Mouse (Mus musculus) layer of hippocampus, adult 9-11 months (tissue): ENCODE data around the gene Gm42688.

Experiments
- DNase-seq: peaks from one replicate; pipeline ENCODE4 v3.0.0; 2022

Gene Gm42688

DNA sequence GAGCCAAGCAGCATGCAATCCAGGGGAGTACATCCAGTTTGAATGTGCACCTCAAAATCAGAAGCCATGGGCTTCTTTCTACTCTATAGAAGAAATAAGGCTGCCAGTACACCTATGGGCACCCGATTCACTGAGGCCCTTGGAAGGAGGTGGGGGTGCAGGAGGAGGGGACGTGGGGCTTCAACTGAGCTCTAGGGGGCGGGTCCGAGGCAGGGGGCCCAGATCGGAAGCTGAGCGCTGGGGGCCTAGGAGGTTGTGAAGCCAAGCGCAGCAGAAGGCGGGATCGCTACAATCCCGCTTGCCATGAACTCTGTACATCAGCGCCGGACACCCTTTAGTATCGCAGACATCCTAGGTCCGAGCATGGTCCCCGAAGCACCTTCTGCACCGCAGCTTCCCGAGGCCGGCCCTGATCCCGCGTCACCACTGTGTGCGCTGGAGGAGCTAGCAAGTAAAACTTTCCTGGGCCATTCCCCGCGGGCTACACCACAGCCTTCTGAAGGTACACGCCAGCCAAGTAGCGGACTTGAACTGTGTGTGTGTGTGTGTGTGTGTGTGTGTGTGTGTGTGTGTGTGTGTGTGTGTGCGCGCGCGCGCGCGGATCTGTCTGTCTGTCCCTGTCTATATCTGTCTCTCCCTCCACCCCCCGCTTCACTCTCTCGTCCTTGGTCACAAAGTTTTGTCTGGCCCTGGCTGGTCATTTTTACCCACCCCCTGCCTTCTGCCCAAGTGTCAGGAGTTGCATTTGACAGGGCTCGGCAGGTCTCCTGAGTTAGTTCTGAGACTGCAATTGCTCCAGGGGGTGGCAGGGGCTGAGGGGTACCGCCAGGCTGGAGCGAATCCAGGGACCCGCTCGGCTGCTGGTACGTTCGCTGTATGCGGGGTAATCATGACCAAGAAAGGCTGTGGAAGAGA lies 15.0 kb upstream of the Gm42688 start, which contains the start of gene Lbx2:
Lbx2 (plus strand) TSS at position 247 of the 915 bp plus-strand sequence.
- no peak for DNase-seq

DNA sequence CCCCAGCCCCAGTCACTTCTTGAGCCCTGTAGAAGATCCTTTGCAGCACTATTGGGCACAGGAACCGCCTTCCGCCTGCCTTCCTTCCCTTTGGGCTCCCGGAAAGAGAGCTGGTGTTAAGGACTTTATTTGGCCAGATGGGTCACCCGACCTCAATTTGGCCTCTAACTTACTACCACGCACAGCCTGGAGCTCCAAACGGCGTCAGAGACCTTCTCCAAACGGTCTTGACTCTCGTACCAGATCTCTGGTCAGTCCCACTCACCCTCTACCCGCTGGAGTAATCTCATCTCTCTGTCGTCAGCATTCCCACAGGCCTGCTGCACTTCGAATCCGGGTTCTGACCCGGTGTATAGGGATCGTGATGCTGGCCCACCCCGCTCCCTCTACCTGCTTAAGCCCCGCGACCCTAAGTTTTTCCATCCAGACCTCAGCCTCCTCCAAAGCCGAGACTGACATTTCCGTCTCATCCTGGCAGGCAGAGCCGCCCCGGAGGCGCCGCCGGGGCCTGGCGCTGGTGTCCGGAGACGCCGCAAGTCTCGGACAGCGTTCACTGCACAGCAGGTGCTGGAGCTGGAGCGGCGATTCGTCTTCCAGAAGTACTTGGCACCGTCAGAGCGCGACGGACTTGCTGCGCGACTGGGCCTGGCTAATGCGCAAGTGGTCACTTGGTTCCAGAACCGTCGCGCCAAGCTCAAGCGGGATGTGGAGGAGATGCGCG lies 14.1 kb upstream of the Gm42688 start:
- DNase-seq, result no peak

DNA sequence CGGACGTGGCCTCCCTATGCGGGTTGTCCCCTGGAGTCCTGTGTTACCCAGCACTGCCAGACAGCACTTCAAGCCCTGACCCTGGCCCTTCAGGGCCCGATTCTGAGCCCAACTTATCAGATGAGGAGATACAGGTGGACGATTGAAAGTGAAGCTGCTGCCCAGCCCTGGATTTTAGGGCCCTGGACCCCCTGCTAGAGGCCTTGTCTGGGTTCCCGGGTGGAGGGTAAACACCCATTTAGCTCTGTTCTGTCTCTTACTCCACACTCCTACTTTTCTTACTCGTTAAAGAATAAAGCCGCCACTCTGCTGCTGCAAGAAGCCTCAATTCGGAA lies 13.5 kb upstream of the Gm42688 start:
- DNase-seq, result no peak

DNA sequence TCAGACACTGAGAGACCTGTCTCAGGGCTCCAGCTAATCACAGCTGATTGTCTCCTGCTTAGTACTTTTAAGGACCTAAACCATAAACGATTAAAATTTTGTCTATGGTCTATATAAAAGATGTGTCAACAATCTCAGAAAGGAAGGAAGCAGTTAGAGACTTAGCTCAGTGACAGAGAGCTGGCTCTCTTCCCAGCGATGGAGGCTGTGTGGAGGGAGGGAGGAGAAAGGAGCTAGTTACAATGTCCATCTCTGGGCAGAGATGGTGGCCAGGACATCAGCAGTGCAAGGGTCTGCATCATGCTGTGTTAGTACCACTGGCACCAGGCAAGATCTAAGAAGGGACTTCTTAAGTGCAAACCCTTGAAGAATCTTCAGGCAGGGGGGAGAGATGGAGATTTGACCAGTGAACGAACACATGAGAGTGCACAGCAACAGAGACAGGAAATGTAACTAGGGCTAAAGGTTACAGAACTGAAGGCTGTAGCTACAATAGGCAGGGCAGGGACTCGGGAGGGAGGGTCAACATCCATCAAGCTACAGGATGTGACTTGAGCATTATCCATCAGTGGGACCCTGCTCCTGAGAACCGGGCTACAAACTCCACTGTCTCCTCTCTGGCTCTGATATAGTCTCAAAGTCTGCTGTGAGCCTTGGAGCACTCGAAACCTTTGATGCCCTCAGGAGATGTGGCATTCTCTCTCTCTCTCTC lies 8.8 kb upstream of the Gm42688 start:
- no peak for DNase-seq

DNA sequence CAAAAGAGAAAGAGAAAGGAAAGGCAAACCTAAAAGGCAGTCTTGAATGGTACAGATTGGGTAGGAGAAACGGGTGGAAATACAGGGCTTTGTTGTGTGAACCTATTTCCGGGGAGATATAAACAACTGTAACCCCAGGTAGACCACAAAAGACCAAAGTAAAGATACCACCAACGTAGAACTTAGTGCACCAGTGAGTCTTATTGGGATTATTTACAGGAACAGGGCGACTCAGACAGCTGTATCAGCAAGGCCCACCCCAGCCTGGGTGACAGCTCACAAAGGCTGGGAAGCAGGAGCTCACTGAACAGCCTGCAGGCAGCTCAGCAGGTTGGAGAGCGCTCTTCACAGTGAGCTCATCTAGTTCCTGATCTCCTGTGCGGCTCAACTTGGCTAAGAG lies 5.4 kb upstream of the Gm42688 start:
- DNase-seq, result no peak

DNA sequence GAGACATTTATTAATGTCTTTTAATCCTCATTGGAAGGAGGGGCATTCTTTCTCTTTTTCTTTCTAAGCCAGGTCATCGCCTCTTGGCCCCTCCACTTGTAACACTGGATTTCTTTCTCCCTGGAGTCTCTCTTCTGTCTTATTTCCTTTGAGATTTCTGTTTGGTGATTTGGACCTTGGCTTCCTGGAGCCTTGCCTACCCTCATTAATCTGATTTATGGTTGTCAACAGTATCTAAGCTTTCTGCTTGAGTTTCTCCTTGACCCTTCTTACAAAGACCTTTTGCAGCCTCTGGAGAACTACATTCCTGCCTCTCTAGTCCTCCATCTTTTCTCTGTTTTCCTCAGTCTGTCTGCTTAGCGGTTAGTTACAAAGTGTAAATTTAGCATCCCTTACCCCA lies 3.0 kb upstream of the Gm42688 start:
- DNase-seq, result no peak

DNA sequence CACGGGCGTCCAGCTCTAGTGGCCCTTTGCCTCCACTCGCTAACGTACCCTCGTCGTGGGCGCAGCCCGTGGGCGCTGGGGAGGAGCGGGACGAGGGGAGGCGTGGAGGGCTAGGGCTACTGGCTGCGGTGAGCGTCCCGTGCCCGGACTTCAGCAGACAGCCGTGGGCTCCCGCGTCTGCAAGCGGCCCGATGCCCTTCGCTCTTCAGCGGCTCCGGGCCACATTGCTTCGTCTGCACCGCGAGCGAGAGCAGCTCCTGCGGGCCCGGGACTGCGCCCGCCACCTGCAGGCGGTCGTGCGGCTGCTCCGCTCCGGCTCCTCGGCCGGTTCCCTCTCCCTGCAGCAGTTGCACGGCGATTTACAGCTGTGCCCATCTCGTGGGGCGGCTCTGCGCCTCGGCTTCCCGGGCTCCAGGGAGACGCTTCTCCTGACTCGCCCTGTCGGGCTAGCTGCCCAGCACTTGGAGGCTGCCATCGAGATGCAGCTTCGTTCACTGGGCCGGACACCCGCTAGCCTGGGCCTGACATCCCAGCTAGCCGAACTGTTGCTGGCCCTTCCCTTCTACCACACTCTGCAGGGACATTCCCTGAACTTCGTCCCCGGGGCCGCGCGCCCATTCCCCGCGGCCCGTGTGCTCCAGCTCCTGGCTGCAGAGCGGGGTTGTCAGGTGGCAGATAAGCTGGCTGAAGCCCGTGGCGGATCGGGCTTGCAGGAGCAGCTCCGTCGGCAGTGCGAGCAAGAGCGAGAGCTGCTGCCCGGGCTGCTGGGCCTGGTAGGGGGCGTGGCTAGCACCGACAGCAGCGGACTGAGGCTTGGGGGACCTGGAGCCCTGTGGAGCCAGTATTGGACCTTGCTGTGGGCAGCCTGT lies 505 bp downstream of the Gm42688 start:
- peak; percentile 62 for DNase-seq

DNA sequence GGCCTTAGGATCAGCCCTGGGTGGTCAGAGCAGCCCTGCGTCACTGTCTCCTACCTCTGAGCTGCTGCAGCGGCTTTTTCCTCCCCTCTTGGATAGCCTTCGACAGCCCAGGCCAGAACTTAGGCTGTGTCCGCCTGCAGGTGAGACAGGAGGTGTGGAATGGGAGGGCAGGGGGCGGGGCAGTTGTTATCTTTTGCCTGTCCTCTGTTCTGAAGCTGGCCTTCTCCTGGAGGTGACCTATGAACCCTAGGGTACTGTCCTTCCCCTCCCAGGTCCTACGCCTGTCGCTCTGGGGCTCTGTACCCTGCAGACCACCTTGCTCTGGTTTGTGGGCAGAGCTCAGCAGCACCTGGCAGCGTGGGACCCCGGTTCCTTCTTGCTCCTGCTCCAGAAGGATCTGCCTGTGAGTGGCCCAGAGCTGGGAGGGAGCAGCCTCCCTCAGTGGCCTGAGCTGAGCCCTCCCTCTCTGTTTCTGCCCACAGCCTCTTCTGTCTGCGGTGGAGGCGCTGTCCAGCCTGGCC lies 1.8 kb downstream of the Gm42688 start:
- no peak for DNase-seq

DNA sequence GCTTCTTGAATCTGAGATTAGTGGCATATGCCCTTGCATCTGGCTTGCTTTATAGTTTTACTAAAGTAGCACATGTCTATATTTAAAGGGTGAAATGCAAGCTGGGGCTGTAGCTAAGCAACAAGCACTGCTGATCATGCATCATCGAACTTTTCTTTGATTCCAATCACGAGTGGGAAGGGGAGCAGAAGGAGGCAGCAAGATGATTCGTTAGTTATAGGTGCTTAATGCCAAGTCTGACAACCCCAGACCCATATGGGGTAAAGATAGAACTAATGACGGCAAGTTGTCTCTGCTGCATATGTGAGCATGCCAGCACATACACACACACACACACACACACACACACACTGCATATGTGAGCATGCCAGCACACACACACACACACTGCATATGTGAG lies 2.7 kb downstream of the Gm42688 start:
- peak; percentile 81 for DNase-seq

DNA sequence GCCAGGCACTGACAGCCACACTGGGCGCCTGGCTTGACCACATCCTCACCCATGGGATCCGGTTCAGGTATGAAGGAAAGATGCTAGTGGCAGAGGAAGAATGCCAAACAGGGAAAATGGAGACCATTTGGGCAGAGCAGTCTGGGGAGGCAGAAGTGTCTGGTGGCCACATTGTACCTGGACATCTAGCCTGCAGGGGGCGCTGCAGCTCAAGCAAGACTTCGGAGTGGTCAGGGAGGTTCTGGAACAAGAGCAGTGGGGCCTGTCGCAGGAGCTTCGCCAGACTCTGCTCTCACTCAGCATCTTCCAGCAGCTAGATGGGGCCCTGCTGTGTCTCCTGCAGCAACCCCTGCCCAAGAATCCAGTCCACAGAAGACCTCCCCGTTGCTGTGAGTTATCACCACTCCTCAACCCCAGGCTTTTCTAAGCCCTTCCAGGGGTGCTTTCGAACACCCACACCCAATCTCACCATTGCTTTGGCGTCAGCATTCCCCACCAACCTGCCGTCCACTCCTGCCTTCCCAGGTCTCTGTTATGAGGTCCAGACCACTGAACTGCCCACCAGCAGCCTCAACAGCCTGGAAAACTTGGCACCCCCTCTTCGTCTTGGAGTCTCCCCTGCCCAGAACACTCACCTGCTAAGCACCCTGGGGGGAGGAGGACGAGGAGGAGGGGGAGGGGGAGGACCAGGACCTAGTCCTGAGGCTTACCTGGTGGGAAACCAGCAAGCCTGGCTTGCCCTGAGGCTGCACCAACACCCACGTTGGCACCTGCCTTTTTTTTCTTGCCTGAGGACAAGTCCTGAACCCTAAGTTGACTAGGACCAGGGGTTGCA lies 6.4 kb downstream of the Gm42688 start:
- DNase-seq, result peak; percentile 53

DNA sequence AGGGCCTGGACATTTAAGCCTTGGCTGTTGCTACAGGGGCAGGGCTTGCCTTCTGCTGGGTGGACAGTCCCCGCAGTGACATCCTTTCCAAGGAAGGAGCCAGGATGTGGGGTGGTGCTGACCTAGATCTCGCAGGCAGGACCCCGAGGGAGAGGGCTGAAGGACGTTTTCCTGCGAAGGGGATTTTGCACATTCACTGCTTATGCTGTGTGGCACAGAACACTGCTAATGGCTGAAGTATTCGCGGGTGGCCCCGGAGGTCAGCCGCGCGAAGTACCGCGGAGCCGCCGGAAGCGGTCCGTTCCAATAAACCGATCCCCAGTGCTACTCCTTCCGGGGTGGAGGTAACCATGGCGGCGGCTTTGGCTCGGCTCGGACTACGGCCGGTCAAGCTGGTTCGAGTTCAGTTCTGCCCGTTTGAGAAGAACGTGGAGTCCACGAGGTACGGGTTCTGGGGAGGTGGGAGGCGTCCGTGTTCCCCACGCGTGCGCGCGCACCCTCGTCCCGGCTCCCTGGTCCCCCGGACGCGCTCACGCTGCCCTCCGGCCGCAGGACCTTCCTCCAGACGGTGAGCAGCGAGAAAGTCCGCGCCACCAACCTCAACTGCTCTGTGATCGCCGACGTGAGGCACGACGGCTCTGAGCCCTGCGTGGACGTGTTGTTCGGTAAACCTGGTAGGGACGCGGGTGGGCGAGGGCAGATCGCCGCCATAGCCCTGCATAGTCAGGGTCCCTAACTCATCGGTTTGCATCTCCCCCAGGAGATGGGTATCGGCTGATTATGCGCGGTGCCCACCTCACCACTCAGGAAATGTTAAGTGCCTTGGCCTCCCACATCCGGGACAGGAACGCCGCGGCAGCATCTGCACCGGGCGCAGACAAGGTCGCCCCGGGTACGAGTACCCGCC lies 7.6 kb downstream of the Gm42688 start, which contains the start of gene Mrpl53:
Mrpl53 (plus strand) TSS at position 279 of the 907 bp plus-strand sequence.
- peak; percentile 72 for DNase-seq

DNA sequence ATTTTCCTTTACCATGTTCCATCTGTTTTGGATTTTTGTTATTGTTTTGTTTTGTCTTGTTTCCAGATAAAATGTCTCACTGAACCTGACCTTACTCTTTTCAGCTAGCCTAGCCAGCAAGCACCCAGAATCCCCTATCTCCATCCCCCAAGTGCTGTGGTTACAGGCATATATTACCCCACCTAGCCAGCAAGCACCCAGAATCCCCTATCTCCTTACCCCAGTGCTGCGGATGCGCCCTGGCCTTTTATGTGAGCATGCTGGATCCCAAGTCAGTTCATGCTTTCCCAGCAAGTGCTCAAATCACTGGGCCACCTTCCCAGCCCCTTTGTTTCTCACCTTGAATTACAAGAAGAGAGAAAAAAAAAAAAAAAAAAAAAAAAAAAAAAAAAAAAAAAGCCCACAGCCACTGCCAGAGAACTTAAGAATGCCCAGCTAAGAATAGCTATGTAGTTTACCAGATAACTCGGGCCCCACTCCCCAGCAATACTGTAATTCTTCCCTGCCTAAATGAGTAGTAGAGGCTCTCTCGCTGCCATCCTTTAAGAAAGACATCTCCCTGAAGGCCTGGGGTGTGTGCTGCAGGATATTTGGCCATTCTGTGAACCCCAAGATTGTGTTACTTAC lies 10.2 kb downstream of the Gm42688 start:
- DNase-seq, result no peak

DNA sequence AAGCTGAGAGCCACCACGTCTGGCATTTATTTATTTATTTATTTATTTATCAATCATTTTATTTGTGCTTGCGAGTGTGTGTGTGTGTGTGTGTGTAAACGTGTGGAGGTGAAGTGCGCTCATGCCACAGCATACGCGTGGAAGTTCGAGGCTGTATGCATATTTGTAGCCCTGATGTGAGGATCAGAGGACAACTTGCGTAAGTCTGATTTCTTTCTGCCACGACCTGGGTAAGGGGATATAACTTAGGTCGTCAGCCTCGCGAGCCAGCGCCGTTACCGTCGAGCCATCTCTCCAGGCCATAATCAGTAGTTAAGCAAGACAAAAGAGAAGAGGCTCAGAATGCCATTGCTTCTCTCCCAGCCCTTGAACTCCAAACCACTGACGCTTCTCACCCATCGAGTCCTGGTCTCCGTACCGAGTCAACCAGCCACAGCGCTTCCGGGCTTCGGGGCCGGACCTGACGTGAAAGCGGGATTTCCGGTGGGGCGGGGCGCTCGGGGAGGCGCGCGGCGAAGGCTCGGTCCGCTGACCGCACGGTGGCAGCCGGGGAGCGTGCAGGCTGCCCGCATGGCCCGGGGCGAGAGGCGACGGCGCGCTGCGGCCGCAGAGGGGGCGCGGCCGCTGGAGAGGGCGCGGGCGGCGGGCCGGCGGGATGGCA lies 13.7 kb downstream of the Gm42688 start, which contains the start of gene Mogs:
Mogs (plus strand) TSS at position 486 of the 661 bp plus-strand sequence.
- peak; percentile 91 for DNase-seq

DNA sequence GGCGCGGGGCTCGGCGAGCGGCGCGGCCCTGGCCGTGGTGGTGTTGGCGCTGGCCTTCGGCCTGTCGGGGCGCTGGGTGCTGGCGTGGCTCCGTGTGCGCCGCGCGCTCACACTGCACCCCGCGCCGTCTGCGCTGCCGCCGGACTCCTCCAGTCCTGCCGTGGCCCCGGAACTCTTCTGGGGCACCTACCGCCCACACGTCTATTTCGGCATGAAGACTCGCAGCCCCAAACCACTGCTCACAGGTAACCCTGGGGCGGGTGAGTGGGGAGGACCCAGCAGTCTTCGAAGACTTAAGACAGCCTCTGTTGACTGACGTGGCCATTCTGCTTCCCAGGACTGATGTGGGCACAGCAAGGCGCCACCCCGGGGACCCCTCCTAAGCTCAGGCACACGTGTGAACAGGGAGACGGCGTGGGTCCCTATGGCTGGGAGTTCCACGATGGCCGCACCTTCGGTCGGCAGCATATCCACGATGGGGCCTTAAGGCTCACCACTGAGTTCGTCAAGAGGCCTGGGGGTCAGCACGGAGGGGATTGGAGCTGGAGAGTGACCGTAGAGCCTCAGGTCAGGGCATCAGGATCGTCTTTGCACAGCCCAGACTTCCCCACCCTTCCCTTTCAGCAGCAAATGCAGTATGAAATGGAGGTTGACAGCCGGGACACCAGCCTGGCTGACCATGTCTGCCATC lies 14.4 kb downstream of the Gm42688 start:
- DNase-seq, result peak; percentile 38

DNA sequence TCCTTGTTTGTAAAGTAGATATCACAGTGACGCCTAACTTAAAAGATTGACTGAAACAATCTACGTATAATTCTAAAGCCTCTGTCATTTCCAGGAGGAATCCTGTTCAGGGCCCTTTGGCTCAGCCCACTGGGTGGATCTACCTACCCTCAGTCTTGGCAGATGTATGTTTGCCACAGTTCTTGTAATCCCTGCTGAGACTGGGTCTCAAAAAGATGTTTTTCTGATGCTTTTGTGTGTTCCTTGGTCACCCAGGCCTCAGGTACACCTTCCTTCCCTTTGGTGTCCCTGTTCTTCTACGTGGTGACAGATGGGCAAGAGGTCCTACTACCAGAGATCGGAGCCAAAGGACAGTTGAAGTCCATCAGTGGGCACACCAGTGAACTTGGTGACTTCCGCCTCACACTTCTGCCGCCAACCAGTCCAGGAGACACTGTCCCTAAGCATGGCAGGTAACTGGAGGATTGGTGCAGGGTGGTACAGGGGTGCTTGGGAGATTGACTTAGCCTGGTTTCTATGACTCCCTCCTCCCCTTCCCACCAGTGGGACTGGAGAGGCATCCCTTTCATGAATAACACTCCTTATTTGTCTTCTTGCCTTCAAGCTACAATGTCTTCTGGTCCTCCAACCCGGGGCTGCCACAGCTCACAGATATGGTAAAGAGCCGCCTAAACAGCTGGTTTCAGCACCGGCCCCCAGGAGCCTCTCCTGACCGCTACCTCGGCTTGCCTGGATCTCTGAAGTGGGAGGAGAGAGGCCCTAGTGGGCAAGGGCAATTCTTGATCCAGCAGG lies 15.2 kb downstream of the Gm42688 start:
- DNase-seq, result no peak

DNA sequence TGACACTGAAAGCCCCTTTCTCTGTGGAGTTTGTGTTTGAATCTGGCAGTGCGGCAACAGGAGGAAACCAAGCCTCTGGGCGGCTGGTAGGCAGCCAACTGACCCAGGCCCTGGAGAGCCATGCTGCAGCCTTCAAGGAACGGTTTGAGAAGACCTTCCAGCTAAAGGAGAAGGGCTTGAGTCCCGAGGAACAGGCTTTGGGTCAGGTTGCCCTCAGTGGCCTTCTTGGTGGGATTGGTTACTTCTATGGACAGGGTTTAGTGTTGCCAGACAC lies 15.7 kb downstream of the Gm42688 start:
- DNase-seq, result no peak

DNA sequence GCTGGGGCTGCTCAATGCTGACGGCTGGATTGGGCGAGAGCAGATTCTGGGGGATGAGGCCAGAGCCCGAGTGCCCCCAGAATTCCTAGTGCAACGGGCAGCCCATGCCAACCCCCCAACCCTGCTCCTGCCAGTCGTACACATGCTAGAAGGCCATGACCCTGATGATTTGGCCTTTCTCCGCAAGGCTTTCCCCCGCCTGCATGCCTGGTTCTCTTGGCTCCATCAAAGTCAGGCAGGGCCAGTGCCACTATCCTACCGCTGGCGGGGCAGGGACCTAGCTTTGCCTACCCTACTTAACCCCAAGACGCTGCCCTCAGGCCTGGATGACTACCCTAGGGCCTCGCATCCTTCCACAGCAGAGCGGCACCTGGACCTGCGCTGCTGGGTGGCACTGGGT lies 16.2 kb downstream of the Gm42688 start:
- DNase-seq, result no peak

DNA sequence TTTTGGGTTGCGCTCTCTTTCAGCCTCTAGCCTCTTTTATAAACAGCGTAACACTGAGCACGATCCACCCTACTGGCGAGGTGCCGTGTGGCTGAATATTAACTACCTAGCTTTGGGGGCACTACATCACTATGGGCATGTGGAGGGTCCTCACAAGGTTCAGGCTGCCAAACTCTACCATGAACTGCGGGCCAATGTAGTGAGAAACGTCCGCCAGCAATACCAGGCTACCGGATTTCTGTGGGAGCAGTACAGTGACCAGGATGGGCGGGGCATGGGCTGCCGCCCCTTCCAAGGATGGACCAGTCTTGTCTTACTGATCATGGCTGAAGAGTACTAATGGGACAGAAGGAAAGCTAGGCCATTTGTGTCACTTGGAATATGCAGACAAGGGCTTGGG lies 17.0 kb downstream of the Gm42688 start:
- no peak for DNase-seq
